Mouse (Mus musculus): Measurements from ENCODE around the gene Gtpbp3. TPM values are rescaled to one million over a fixed set of nuclear protein-coding genes. Genes with fewer than 3 reads are reported as not detected.

The Gtpbp3 gene
- total and polyA plus RNA-seq, 2 experiments from 2014 or later = 9.4 to 23.6 TPM

DNA sequence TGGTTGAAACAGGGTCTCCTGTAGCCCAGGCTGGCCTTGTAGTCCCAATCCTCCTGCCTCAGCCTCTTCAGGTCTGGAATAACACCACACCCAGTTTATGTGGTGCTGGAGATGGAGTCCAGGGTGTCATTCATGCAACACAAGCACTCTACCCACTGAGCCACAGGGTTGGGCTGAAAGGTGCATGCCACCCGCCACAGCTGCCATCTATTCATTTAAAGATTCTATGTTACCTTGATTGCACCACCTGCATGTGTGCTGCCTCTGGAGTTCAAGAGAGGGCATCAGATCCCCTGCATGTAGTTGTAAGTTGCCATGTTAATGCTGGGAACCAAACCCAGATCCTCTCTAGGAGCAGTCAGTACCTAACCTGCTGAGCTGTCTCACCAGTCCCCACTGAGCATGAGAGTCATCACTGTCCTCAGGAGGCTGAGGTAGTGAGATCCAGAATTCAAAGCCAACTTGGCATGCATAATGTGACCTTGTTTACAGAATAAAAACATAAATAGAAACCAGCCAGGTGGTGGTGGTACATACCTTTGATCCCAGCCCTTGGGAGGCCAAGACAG lies 9.3 kb downstream of the Gtpbp3 start:
- TF ChIP-seq CTCF (IDR thresholded peaks at IDR 0.05; ENCODE audit: low read depth) = no peak
- Histone ChIP-seq H3K36me3 (ENCODE audit: insufficient read depth) (peaks cover 11% of the 10 kb centered on the region), H3K9ac (no peak overlapping the region), H3K27me3 (ENCODE audit: insufficient read depth, low read length) (no peaks in the 10 kb centered on the region), H3K4me3 (ENCODE audit: low read depth, low read length) (no peak overlapping the region), H3K4me2 (ENCODE audit: low read depth) (no peak overlapping the region), H3K27ac (ENCODE audit: low read depth, low read length) (no peak overlapping the region), H3K4me1 (ENCODE audit: insufficient read depth) (no peaks in the 10 kb centered on the region), H3K9me3 (ENCODE audit: low read length) (no peaks in the 10 kb centered on the region)
- ATAC-seq (no peak), DNase-seq (no peak)
- WGBS = 89% methylated on average over 1 of the region's 1 CpGs

DNA sequence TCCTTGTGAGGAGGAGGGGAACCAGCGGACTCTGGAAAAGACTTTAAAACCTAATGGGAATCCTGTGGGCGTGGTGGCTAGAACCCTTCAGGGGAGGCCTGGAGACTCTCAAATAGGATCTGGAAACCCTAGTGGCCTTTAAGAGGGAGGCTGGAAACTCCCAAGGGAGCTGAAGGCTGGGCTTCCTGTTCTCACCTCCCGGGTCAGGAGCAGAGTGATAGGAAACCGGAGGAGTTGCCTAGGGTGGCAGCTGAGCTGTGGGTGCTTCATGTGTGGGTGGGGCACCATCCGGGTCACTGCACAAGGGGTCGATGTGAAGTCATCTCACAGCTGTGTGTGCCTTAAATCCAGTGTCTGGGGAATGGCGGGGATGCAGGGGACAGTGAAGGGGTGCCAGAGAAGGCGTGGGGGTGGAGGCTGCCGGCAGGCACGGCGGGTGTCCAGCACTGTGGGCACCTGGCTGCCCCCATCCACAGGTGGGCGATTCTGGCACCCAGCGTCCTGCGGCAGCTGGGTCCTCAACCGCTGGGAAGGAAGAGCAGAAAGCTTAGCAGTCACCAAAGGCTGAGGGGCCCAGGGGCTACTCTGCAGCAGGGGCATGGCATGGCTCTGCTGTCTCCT lies 10.1 kb downstream of the Gtpbp3 start:
- TF ChIP-seq CTCF (IDR thresholded peaks at IDR 0.05; ENCODE audit: low read depth) = no peak
- WGBS = 29% methylated on average over 15 of the region's 15 CpGs
- Histone ChIP-seq H3K4me3 (ENCODE audit: low read depth, low read length) (no peak overlapping the region), H3K36me3 (ENCODE audit: insufficient read depth) (peaks cover 3% of the 10 kb centered on the region; the same call in 1 of the 2 replicates), H3K9ac (no peak overlapping the region), H3K4me1 (ENCODE audit: insufficient read depth) (no peaks in the 10 kb centered on the region), H3K9me3 (ENCODE audit: low read length) (no peaks in the 10 kb centered on the region), H3K27ac (ENCODE audit: low read depth, low read length) (no peak overlapping the region), H3K4me2 (ENCODE audit: low read depth) (no peak overlapping the region), H3K27me3 (ENCODE audit: insufficient read depth, low read length) (no peaks in the 10 kb centered on the region)
- no peak for DNase-seq
- ATAC-seq = no peak

DNA sequence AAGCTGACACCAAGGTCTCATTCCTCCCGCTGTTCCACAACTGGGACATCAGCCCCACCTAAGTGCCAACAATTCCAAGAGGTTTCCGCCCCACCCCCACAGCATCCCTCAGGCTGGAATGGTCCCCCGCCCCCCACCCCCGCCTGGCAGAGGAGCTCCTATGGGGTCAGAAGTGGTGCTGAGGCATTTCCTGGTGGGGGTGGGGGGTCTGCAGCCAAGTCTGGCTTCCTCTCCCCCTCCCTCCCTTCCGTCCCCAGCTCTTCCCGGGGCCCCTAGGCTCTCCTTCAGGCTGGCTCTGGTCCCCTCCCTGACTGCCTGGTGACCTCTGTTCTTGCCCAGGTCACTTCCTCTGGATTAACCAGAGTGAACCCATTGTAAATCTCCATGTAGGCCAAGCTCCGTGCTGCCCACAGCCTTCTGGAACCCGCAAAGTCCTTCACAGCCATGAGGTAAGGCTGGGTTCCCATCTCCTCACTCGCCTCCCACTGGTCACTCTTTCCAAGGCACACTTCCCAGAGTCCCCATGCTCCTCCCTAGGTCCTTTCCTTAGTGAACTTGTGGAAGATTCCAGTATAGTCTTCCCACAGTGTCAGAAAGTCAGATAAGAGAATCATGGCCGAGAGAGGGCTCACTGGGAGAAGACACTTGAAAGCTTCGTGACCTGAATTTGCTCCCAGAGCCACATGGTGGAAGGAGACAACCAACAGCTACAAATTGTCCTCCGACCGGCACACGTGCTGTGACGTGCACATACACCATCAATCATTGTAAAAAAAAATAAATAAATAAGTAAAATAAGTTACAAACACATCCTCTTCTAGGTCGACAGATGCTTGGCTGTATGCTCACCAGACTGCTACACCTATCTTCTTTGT lies 11.2 kb downstream of the Gtpbp3 start:
- 49% methylated on average over 16 of the region's 16 CpGs for WGBS
- H3K4me1 ChIP-seq (ENCODE audit: insufficient read depth) = no peaks in the 10 kb centered on the region
- no peak overlapping the region for H3K4me2 ChIP-seq (ENCODE audit: low read depth)
- no peak for TF ChIP-seq CTCF (IDR thresholded peaks at IDR 0.05; ENCODE audit: low read depth)
- no peaks in the 10 kb centered on the region for H3K9me3 ChIP-seq (ENCODE audit: low read length)
- H3K27ac ChIP-seq (ENCODE audit: low read depth, low read length) = no peak overlapping the region
- no peak overlapping the region for H3K4me3 ChIP-seq (ENCODE audit: low read depth, low read length)
- no peaks in the 10 kb centered on the region for H3K27me3 ChIP-seq (ENCODE audit: insufficient read depth, low read length)
- H3K36me3 ChIP-seq (ENCODE audit: insufficient read depth) = no peaks in the 10 kb centered on the region
- DNase-seq (no peak), ATAC-seq (no peak)
- no peak overlapping the region for H3K9ac ChIP-seq

DNA sequence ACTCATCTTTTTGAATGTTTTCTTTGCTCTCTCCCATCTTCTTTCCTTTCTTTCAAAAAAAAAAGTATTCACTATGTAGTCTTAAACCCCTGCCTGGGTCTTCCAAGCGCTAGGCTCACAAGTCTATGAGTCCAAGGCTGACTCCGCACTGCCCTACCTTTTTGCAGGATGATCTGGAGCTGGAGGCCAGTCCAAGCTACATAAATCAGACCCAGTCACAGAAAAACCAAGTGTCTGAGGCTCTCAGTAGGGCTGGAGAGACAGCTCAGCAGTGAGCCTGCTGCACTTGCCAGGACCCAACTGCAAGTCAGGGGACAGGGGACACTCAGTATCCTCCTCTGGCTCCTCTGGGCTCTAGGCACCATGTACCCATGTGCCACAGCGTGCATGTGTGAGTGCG lies 16.4 kb downstream of the Gtpbp3 start:
- H3K9me3 ChIP-seq (ENCODE audit: low read length) = no peaks in the 10 kb centered on the region
- no peak for ATAC-seq
- no peak overlapping the region for H3K27ac ChIP-seq (ENCODE audit: low read depth, low read length)
- no peaks in the 10 kb centered on the region for H3K4me1 ChIP-seq (ENCODE audit: insufficient read depth)
- 94% methylated on average over 4 of the region's 4 CpGs for WGBS
- H3K36me3 ChIP-seq (ENCODE audit: insufficient read depth) = no peaks in the 10 kb centered on the region
- H3K27me3 ChIP-seq (ENCODE audit: insufficient read depth, low read length) = peaks cover 32% of the 10 kb centered on the region
- no peak for DNase-seq
- H3K4me3 ChIP-seq (ENCODE audit: low read depth, low read length) = no peak overlapping the region
- no peak overlapping the region for H3K4me2 ChIP-seq (ENCODE audit: low read depth)
- no peak overlapping the region for H3K9ac ChIP-seq
- TF ChIP-seq CTCF (IDR thresholded peaks at IDR 0.05; ENCODE audit: low read depth) = no peak

DNA sequence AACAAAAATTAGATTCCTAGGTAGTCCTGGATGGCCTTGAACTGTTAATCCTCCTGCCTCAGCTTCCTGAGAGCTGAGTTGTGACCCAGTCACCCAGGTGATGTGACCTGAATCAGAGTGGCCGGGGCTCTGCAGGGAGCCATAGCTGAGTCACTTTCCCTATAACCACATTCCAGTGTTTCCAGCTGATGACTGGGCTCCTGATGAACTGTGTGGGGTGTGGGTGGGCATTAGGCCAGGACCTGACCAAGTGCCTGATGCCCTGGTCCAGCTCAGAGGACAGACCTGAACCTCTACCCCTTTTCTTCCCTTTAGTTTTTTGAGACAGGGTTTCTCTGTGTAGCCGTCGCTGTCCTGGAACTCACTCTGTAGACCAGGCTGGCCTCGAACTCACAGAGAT lies 17.4 kb downstream of the Gtpbp3 start:
- Histone ChIP-seq H3K27me3 (ENCODE audit: insufficient read depth, low read length) (peaks cover 32% of the 10 kb centered on the region), H3K4me3 (ENCODE audit: low read depth, low read length) (no peak overlapping the region), H3K9me3 (ENCODE audit: low read length) (no peaks in the 10 kb centered on the region), H3K27ac (ENCODE audit: low read depth, low read length) (no peak overlapping the region), H3K4me1 (ENCODE audit: insufficient read depth) (no peaks in the 10 kb centered on the region), H3K4me2 (ENCODE audit: low read depth) (no peak overlapping the region), H3K36me3 (ENCODE audit: insufficient read depth) (no peaks in the 10 kb centered on the region), H3K9ac (no peak overlapping the region)
- ATAC-seq (no peak), DNase-seq (no peak)
- no peak for TF ChIP-seq CTCF (IDR thresholded peaks at IDR 0.05; ENCODE audit: low read depth)
- WGBS = 92% methylated on average over 4 of the region's 4 CpGs

GRCm38 (mm10) chr8:71505979-71506378 lies 18.1 kb downstream of the Gtpbp3 start:
- TF ChIP-seq CTCF (IDR thresholded peaks at IDR 0.05; ENCODE audit: low read depth) = no peak
- no peak overlapping the region for H3K4me2 ChIP-seq (ENCODE audit: low read depth)
- no peak overlapping the region for H3K4me3 ChIP-seq (ENCODE audit: low read depth, low read length)
- H3K9ac ChIP-seq = no peak overlapping the region
- peaks cover 32% of the 10 kb centered on the region for H3K27me3 ChIP-seq (ENCODE audit: insufficient read depth, low read length)
- DNase-seq (no peak), ATAC-seq (no peak)
- no peaks in the 10 kb centered on the region for H3K4me1 ChIP-seq (ENCODE audit: insufficient read depth)
- 72% methylated on average over 4 of the region's 4 CpGs for WGBS
- no peaks in the 10 kb centered on the region for H3K36me3 ChIP-seq (ENCODE audit: insufficient read depth)
- H3K9me3 ChIP-seq (ENCODE audit: low read length) = no peaks in the 10 kb centered on the region
- H3K27ac ChIP-seq (ENCODE audit: low read depth, low read length) = no peak overlapping the region

DNA sequence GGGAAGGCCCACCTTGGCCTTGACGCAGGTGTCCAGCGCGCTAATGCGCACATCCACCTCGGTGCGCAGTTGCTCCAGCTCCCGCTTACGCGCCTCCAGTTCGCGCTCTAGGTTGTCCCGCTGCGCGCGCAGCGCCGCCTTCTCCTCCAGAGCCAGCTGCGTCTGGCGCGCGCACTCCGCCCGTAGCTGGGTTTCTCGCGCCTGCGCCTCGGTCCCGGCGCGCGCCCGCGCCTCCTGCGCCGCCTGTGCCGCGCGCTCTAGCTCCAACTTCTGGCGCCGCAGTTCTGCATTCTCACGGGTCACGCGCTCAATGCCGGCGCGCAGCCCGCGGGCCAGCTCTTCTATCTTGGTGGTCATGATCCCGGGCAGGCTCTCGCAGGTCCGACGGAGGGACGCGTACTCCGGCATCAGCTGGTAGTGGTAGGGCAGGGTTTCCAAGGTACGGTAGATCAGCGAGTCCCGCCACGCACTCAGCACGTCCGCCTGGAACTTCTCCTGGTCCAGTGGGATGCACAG lies 19.7 kb downstream of the Gtpbp3 start:
- Histone ChIP-seq H3K9ac (peak overlapping the region; percentile 52), H3K4me1 (ENCODE audit: insufficient read depth) (no peaks in the 10 kb centered on the region), H3K9me3 (ENCODE audit: low read length) (no peaks in the 10 kb centered on the region), H3K4me3 (ENCODE audit: low read depth, low read length) (peak overlapping the region; percentile 45), H3K36me3 (ENCODE audit: insufficient read depth) (no peaks in the 10 kb centered on the region), H3K4me2 (ENCODE audit: low read depth) (peak overlapping the region; percentile 81), H3K27me3 (ENCODE audit: insufficient read depth, low read length) (peaks cover 32% of the 10 kb centered on the region), H3K27ac (ENCODE audit: low read depth, low read length) (no peak overlapping the region)
- no peak for TF ChIP-seq CTCF (IDR thresholded peaks at IDR 0.05; ENCODE audit: low read depth)
- WGBS = 2% methylated on average over 61 of the region's 61 CpGs
- DNase-seq (peak; percentile 95), ATAC-seq (peak; percentile 91)
